Mouse (Mus musculus) stomach, embryonic 15.5 days (tissue): Measurements from ENCODE around the gene Rreb1. TPM values are rescaled to one million over a fixed set of nuclear protein-coding genes. Genes with fewer than 3 reads are reported as not detected.

Experiments used
- ATAC-seq: fragments of 200-750 bp; cut with Nextera tagmentation; 2 replicates; pipeline ENCODE4 v1.8.0; 2017; ENCODE audit warnings: low read depth, moderate number of reproducible peaks, moderate TSS enrichment; ENCODE audit not compliant: insufficient read depth, low FRiP score
- H3K27ac ChIP-seq: fragments of 300-500 bp; sonication (generic); 2 replicates; pipeline ENCODE4 v1.5.1; 2015; ENCODE audit warnings: mild to moderate bottlenecking, inconsistent platforms
- H3K27me3 ChIP-seq: fragments of 300-500 bp; sonication (generic); replicated peaks from 2 replicates; pipeline ENCODE4 v1.6.1; 2015; ENCODE audit warnings: inconsistent platforms
- H3K36me3 ChIP-seq: fragments of 300-500 bp; sonication (generic); 2 replicates; pipeline ENCODE4 v1.6.1; 2015; ENCODE audit warnings: inconsistent platforms
- H3K4me1 ChIP-seq: fragments of 300-500 bp; sonication (generic); 2 replicates; pipeline ENCODE4 v1.6.1; 2015; ENCODE audit warnings: inconsistent platforms
- H3K4me2 ChIP-seq: fragments of 300-500 bp; sonication (generic); 2 replicates; pipeline ENCODE4 v1.6.1; 2015; ENCODE audit warnings: mild to moderate bottlenecking, inconsistent platforms
- H3K4me3 ChIP-seq: fragments of 300-500 bp; sonication (generic); replicated peaks from 2 replicates; pipeline ENCODE4 v1.5.1; 2015; ENCODE audit warnings: inconsistent platforms
- H3K9ac ChIP-seq: fragments of 300-500 bp; sonication (generic); 2 replicates; pipeline ENCODE4 v1.6.1; 2015; ENCODE audit warnings: inconsistent platforms
- H3K9me3 ChIP-seq: fragments of 300-500 bp; sonication (generic); 2 replicates; pipeline ENCODE4 v1.6.1; 2016; ENCODE audit warnings: inconsistent platforms
- WGBS: fragments of 180-500 bp; shearing (Covaris S2); methylation state at CpG from one replicate; pipeline ENCODE4 v1.1.7; 2015; 5-methylcytosine and 5-hydroxymethylcytosine counted together
- polyA plus RNA-seq: library from polyadenylated mRNA; unstranded; fragments of >200 nt; fragmentation: Nextera tagmentation; extraction: Ambion mirVana; gene quantifications from 2 replicates; pipeline ENCODE4 v1.2.1, GENCODE M21; 2015

Gene Rreb1
- polyA plus RNA-seq, 1 experiment from 2014 or later = 12.8 TPM

GRCm38 (mm10) chr13:37760013-37760342 lies 18.2 kb upstream of the Rreb1 start:
- Histone ChIP-seq H3K4me3 (no peak overlapping the region), H3K27ac (no peak overlapping the region), H3K4me1 (0 out of 2 replicates have a peak, but pooled peaks cover 5% of the 10 kb centered on the region), H3K4me2 (no peak overlapping the region), H3K9ac (no peak overlapping the region), H3K36me3 (no peaks in the 10 kb centered on the region), H3K9me3 (no peaks in the 10 kb centered on the region), H3K27me3 (no peaks in the 10 kb centered on the region)
- 41% methylated on average over 3 of the region's 3 CpGs for WGBS
- ATAC-seq = no peak

DNA sequence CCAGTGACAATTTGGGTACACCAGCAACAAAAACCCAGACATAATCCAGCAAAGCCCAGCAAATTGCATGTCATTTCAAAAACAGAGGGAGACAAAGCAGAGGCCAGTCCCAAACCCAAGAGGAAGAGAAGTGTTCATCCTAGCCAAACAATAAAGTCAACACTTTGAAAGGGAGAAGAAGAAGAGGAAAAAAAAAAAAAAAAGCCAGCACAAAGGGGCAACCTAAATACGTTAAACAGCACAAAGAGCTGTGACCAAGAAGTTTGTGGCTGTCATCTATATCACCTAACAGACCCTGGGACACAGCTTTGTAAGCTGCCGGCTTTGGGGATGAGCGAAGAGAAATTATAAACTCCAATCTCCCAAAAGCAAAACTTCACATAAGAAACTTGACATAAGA lies 17.8 kb upstream of the Rreb1 start:
- Histone ChIP-seq H3K9ac (no peak overlapping the region), H3K4me2 (no peak overlapping the region), H3K27me3 (no peaks in the 10 kb centered on the region), H3K36me3 (no peaks in the 10 kb centered on the region), H3K4me1 (0 out of 2 replicates have a peak, but pooled peaks cover 5% of the 10 kb centered on the region), H3K9me3 (no peaks in the 10 kb centered on the region), H3K4me3 (no peak overlapping the region), H3K27ac (no peak overlapping the region)
- no peak for ATAC-seq
- WGBS = 74% methylated on average over 3 of the region's 3 CpGs

DNA sequence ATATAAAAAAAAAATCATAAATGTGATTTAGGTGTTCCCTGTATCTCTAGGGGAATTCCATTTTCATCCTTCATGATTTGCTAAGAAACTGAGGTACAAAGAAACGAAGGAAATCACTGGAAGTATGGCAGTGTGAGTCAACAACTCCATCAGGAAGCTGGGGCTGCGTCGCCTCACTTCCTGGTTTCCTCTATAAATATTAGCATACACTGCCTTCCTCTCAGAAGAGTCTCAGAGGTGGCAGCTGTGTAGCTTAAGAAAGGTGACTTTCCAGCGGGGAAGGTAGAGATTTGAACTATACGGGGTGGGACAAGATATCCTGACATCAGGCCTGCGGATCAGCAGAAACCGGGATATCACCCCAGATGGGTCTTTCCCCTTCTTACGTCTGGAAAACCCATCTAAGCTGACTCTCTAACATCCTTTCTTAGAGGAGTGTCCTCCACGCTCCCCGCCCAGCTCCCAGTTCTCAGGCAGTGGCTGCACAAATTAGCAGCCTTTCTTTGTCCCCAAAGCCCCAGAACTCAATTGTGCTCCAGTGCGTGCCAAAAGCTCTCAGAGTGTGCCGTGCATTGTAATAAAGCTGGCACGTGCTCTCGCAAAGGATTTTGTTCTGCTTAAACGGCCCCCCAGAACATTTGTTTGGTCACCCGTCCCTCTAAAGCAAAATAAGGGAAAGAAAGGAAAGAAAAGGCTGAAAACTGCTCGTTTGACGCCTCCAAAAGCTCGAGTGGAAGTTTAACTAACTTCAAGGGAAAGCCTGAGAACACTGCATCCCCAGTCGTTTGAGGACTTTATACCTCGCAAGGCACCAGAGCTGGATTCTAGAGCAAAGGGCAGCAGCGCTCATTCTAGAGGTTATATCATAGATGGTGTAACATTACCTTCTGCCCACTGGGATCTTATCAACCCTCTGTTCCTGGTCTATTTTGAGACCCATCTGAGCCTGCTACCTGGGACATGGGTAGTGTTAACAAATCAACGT lies 17.0 kb upstream of the Rreb1 start:
- no peak; the same call in 1 of the 2 replicates for ATAC-seq
- peak overlapping the region; percentile 27; the same call in 1 of the 2 replicates for H3K27ac ChIP-seq
- WGBS = 52% methylated on average over 23 of the region's 23 CpGs
- H3K9me3 ChIP-seq = no peaks in the 10 kb centered on the region
- H3K9ac ChIP-seq = no peak overlapping the region
- 0 out of 2 replicates have a peak, but pooled peaks cover 5% of the 10 kb centered on the region for H3K4me1 ChIP-seq
- no peaks in the 10 kb centered on the region for H3K27me3 ChIP-seq
- H3K4me3 ChIP-seq = no peak overlapping the region
- no peaks in the 10 kb centered on the region for H3K36me3 ChIP-seq
- peak overlapping the region; percentile 22; the same call in 1 of the 2 replicates for H3K4me2 ChIP-seq

DNA sequence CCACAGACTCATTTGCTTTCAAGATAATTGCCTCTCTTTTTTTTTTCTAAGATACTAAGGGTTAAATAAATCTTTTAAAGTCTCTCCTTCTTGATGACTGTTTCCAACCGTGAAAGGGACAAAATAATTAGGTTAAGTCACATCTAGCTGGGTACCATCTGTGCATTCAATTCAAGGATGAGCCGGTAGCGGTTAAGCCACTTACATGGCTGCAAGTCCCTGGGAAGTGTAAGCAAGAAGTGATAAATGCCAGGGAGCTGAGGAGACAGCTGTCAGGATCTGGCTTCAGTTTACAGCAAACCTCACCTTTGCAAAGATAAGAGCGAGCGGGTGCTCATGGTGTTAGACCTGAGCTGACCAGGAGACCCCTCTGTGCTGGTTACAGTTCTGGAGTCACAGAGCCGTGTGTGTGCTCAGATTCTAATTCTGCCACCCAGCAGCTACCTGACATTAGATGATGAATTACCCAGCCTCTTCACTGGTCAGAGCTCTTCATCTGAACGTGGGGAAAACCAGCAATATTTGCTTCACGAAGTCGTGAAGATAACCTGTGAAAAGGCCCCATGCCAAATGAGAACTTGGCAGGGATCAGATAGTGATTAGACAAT lies 14.3 kb upstream of the Rreb1 start:
- H3K27ac ChIP-seq = no peak overlapping the region
- H3K36me3 ChIP-seq = no peaks in the 10 kb centered on the region
- no peak overlapping the region for H3K4me3 ChIP-seq
- WGBS = 45% methylated on average over 9 of the region's 9 CpGs
- H3K4me2 ChIP-seq = no peak overlapping the region
- 0 out of 2 replicates have a peak, but pooled peaks cover 5% of the 10 kb centered on the region for H3K4me1 ChIP-seq
- H3K27me3 ChIP-seq = no peaks in the 10 kb centered on the region
- no peaks in the 10 kb centered on the region for H3K9me3 ChIP-seq
- no peak for ATAC-seq
- no peak overlapping the region for H3K9ac ChIP-seq

DNA sequence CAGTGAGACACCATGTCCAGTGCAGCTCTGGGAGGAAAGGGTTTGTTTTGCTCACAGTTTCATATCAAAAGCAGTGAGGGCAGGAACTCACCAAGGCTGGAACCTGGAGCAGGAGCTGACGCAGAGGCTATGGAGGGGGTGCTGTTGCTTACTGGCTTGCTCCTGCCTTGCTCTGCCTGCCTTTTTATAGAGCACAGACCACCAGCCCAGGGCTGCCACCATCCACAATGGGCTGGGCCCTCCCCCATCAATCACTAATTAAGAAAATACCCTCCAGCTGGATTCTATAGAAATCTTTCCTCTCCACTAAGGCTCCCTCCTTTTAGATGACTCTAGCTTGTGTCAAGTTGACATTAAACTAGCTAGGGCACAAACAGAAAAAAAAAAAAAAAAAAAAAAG lies 8.4 kb upstream of the Rreb1 start:
- WGBS = 44% methylated on average over 1 of the region's 1 CpGs
- Histone ChIP-seq H3K36me3 (no peaks in the 10 kb centered on the region), H3K27ac (no peak overlapping the region), H3K9me3 (no peaks in the 10 kb centered on the region), H3K4me3 (no peak overlapping the region), H3K4me2 (no peak overlapping the region), H3K27me3 (no peaks in the 10 kb centered on the region), H3K4me1 (no peaks in the 10 kb centered on the region), H3K9ac (no peak overlapping the region)
- ATAC-seq = no peak

- Histone ChIP-seq H3K9ac (no peak overlapping the region), H3K27me3 (no peaks in the 10 kb centered on the region), H3K4me2 (no peak overlapping the region), H3K36me3 (no peaks in the 10 kb centered on the region), H3K27ac (no peak overlapping the region), H3K9me3 (no peaks in the 10 kb centered on the region), H3K4me3 (no peak overlapping the region), H3K4me1 (peaks cover 4% of the 10 kb centered on the region; the same call in 1 of the 2 replicates)
- ATAC-seq = no peak
These were observed 4.7 kb upstream of the Rreb1 start for GRCm38 (mm10) chr13:37773476-37773875.

GRCm38 (mm10) chr13:37776675-37777074 lies 1.5 kb upstream of the Rreb1 start:
- no peak overlapping the region for H3K4me2 ChIP-seq
- H3K27ac ChIP-seq = no peak overlapping the region
- no peak for ATAC-seq
- no peaks in the 10 kb centered on the region for H3K9me3 ChIP-seq
- no peaks in the 10 kb centered on the region for H3K27me3 ChIP-seq
- no peak overlapping the region for H3K4me3 ChIP-seq
- peaks cover 13% of the 10 kb centered on the region for H3K4me1 ChIP-seq
- H3K9ac ChIP-seq = no peak overlapping the region
- no peaks in the 10 kb centered on the region for H3K36me3 ChIP-seq

GRCm38 (mm10) chr13:37777351-37778146 lies 651 bp upstream of the Rreb1 start:
- Histone ChIP-seq H3K9ac (no peak overlapping the region), H3K27ac (no peak overlapping the region), H3K27me3 (no peaks in the 10 kb centered on the region), H3K36me3 (no peaks in the 10 kb centered on the region), H3K9me3 (no peaks in the 10 kb centered on the region), H3K4me2 (peak overlapping the region; percentile 100), H3K4me1 (peaks cover 13% of the 10 kb centered on the region), H3K4me3 (peak overlapping the region; percentile 60)
- WGBS = 23% methylated on average over 25 of the region's 25 CpGs
- no peak for ATAC-seq

- Histone ChIP-seq H3K4me2 (peak overlapping the region; percentile 100), H3K9ac (peak overlapping the region; percentile 39; the same call in 1 of the 2 replicates), H3K27me3 (no peaks in the 10 kb centered on the region), H3K4me1 (peaks cover 13% of the 10 kb centered on the region), H3K27ac (peak overlapping the region; percentile 46; the same call in 1 of the 2 replicates), H3K4me3 (peak overlapping the region; percentile 60), H3K36me3 (no peaks in the 10 kb centered on the region), H3K9me3 (no peaks in the 10 kb centered on the region)
- under 1% methylated on average over 30 of the region's 33 CpGs for WGBS
- peak; percentile 53 for ATAC-seq
These were observed 513 bp downstream of the Rreb1 start for GRCm38 (mm10) chr13:37778594-37779231.

GRCm38 (mm10) chr13:37779251-37779667 lies 1.1 kb downstream of the Rreb1 start:
- ATAC-seq = no peak
- 6% methylated on average over 9 of the region's 9 CpGs for WGBS
- Histone ChIP-seq H3K9ac (no peak overlapping the region), H3K4me2 (peak overlapping the region; percentile 100), H3K27ac (peak overlapping the region; percentile 46; the same call in 1 of the 2 replicates), H3K27me3 (no peaks in the 10 kb centered on the region), H3K4me1 (peaks cover 13% of the 10 kb centered on the region), H3K36me3 (no peaks in the 10 kb centered on the region), H3K4me3 (peak overlapping the region; percentile 60), H3K9me3 (no peaks in the 10 kb centered on the region)

GRCm38 (mm10) chr13:37781557-37781956 lies 3.4 kb downstream of the Rreb1 start:
- H3K27me3 ChIP-seq = no peaks in the 10 kb centered on the region
- H3K4me1 ChIP-seq = peaks cover 13% of the 10 kb centered on the region
- ATAC-seq = no peak
- H3K9ac ChIP-seq = no peak overlapping the region
- H3K4me3 ChIP-seq = no peak overlapping the region
- H3K4me2 ChIP-seq = no peak overlapping the region
- no peaks in the 10 kb centered on the region for H3K36me3 ChIP-seq
- 81% methylated on average over 2 of the region's 2 CpGs for WGBS
- no peak overlapping the region for H3K27ac ChIP-seq
- no peaks in the 10 kb centered on the region for H3K9me3 ChIP-seq
